Mouse (Mus musculus) liver, embryonic 11.5 days (tissue): ENCODE results near the gene Gdpd5. TPM values are rescaled to one million over a fixed set of nuclear protein-coding genes. Genes with fewer than 3 reads are reported as not detected.

Experiments
- ATAC-seq: fragments of 200-750 bp; cut with Nextera tagmentation; replicated peaks from 2 replicates; pipeline ENCODE4 v1.8.0; 2017; ENCODE audit warnings: moderate number of reproducible peaks, mild to moderate bottlenecking, moderate TSS enrichment, moderate library complexity; ENCODE audit not compliant: low FRiP score
- DNase-seq: peaks from one replicate; pipeline ENCODE4 v3.0.0-alpha.2; 2017; ENCODE audit warnings: low spot score
- H3K27ac ChIP-seq: fragments of 300-500 bp; sonication (generic); 2 replicates; pipeline ENCODE4 v1.5.1; 2014; ENCODE audit warnings: mild to moderate bottlenecking, low read depth, low read length, control low read depth
- H3K27me3 ChIP-seq: fragments of 300-500 bp; sonication (generic); replicated peaks from 2 replicates; pipeline ENCODE4 v1.6.1; 2014; ENCODE audit warnings: low read length, mixed read lengths; ENCODE audit not compliant: control insufficient read depth, insufficient read depth
- H3K36me3 ChIP-seq: fragments of 300-500 bp; sonication (generic); 2 replicates; pipeline ENCODE4 v1.6.1; 2014; ENCODE audit warnings: mild to moderate bottlenecking, low read length, moderate library complexity, mixed read lengths; ENCODE audit not compliant: control insufficient read depth, insufficient read depth
- H3K4me1 ChIP-seq: fragments of 300-500 bp; sonication (generic); replicated peaks from 2 replicates; pipeline ENCODE4 v1.6.1; 2014; ENCODE audit warnings: low read length, mixed read lengths; ENCODE audit not compliant: control insufficient read depth, insufficient read depth
- H3K4me2 ChIP-seq: fragments of 300-500 bp; sonication (generic); 2 replicates; pipeline ENCODE4 v1.6.1; 2014; ENCODE audit warnings: mild to moderate bottlenecking, control low read depth, moderate library complexity
- H3K4me3 ChIP-seq: fragments of 300-500 bp; sonication (generic); 2 replicates; pipeline ENCODE4 v1.5.1; 2014; ENCODE audit warnings: low read depth, low read length, control low read depth
- H3K9ac ChIP-seq: fragments of 300-500 bp; sonication (generic); 2 replicates; pipeline ENCODE4 v1.6.1; 2014; ENCODE audit warnings: low read depth, low read length, control low read depth
- H3K9me3 ChIP-seq: fragments of 300-500 bp; sonication (generic); 2 replicates; pipeline ENCODE4 v1.6.1; 2016; ENCODE audit warnings: low read length, inconsistent platforms, mixed read lengths; ENCODE audit not compliant: control insufficient read depth
- WGBS: fragments of 180-500 bp; shearing (Covaris S2); extraction: QIAGEN DNeasy Blood & Tissue Kit; methylation state at CpG from one replicate; pipeline ENCODE4 v1.1.7; 2014; 5-methylcytosine and 5-hydroxymethylcytosine counted together
- polyA plus RNA-seq: library from polyadenylated mRNA; unstranded; fragments of >200 nt; fragmentation: Nextera tagmentation; extraction: Ambion mirVana; gene quantifications from 2 replicates; pipeline ENCODE4 v1.2.1, GENCODE M21; 2014

The Gdpd5 gene
- polyA plus RNA-seq, 1 experiment from 2014 or later: 5.7 TPM

DNA sequence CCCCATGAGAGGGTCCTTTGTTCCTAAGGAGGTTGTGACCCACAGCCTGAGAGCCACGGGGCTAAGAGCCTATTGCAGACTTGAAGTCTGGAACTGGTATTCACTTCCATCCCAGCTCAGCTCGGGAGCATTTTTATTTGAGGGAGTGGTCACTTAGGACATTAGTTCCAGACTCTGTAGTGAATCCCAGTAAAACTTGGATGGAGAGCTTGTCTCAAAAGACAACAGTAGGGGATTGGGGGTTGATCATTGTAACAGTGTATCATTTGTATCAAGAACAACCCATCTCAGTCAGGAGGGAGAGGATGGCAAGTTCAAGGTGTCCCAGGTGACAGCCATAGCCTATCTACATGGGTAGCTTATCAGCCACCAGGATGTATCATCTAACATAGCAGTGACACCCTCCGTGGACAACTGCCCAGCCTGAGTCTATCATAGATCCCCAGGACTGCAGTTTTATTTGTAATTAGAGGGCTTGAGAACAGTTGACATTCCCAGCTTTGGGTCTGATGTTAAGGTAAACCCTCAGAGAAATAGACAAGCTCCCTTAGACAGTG is 95.4 kb downstream of the Gdpd5 start:
- H3K27ac ChIP-seq: peak overlapping the region; percentile 28; the same call in 1 of the 2 replicates
- no peaks in the 10 kb centered on the region for H3K27me3 ChIP-seq
- no peaks in the 10 kb centered on the region for H3K9me3 ChIP-seq
- WGBS: 41% methylated on average over 3 of the region's 3 CpGs
- H3K4me3 ChIP-seq: no peak overlapping the region
- no peak overlapping the region; the same call in 1 of the 2 replicates for H3K9ac ChIP-seq
- H3K4me2 ChIP-seq: no peak overlapping the region
- peaks cover 58% of the 10 kb centered on the region for H3K36me3 ChIP-seq
- DNase-seq (no peak), ATAC-seq (no peak)
- peaks cover 52% of the 10 kb centered on the region for H3K4me1 ChIP-seq

DNA sequence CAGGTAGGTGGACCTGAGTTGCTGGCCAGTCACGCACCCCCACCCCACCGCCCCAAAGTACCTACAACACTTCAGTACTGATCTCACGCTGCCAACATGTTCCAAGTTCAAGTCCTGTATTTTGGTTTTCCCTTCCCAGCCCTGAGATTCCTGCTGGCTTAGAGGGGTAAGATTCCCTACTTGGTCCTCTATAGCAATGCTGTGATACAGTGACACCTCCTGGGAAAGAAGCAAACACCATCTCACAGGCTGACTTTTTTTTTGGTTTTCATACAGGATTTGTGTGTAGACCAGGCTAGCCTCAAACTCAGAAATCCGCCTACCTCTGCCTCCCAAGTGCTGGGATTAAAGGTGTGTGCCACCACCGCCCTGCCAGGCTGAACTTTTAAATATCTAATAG is 96.0 kb downstream of the Gdpd5 start:
- Histone ChIP-seq H3K36me3 (peaks cover 64% of the 10 kb centered on the region), H3K9ac (no peak overlapping the region), H3K27me3 (no peaks in the 10 kb centered on the region), H3K27ac (peak overlapping the region; percentile 28; the same call in 1 of the 2 replicates), H3K4me2 (no peak overlapping the region), H3K4me3 (no peak overlapping the region), H3K4me1 (peaks cover 58% of the 10 kb centered on the region), H3K9me3 (no peaks in the 10 kb centered on the region)
- DNase-seq (no peak), ATAC-seq (no peak)
- WGBS: 89% methylated on average over 5 of the region's 5 CpGs

DNA sequence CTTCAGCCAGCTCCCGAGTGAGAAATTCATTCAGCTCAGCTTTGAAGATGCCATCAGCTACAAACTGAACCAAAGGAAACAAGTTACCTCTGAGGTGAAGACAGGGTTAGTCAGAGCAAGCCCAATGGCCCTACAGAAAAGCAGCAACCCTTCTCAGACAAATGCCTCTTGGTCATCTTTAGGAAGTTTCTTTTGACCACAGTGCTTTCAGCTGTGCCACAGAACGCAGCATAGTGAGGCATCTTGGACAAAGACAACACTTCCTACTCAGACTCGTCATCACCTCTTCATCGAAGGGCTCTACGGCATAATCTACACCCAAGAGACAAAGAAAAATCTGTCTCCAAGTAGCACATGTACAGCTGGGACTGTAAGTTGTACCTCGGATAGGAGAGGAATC is 101.4 kb downstream of the Gdpd5 start:
- 1% methylated on average over 6 of the region's 6 CpGs for WGBS
- ATAC-seq (no peak), DNase-seq (no peak)
- Histone ChIP-seq H3K4me2 (peak overlapping the region; percentile 98), H3K4me3 (peak overlapping the region; percentile 86), H3K9me3 (no peaks in the 10 kb centered on the region), H3K36me3 (peaks cover 47% of the 10 kb centered on the region), H3K9ac (peak overlapping the region; percentile 99), H3K27me3 (no peaks in the 10 kb centered on the region), H3K4me1 (peaks cover 36% of the 10 kb centered on the region), H3K27ac (peak overlapping the region; percentile 88)

DNA sequence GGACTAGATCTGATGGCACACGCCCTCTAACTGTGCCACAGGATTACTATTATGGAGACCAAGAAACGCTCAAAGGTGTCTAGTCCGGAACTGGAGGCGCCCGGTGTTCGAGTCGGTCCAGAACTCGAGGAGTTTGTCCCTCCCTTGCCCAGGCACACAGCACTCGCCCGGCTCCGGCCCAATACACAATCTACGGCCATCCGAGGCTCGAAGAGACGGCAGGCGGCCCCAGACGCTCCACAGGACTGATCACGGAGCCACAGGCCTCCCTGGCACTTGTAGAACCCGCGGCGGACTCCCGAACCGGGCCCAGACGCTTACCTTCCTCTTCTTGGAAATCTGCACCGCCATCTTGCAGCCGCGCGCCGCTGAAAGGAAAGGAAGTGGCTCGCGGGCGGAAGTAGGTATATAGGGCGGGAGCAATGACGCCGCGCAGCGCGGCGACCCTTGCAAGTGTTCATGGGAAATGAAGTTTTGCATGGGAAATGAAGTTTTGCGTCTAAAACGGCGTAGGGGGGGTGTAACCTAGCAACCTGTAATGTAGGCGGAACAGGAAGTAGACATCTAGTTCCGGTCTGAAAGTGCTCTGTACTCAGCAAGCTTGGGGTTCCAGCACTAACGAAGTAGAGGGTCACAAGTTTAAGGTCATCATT is 102.2 kb downstream of the Gdpd5 start, which contains the start of gene Rps3:
Rps3 (minus strand) TSS at position 468 of the 653 bp plus-strand sequence.
- Histone ChIP-seq H3K4me2 (peak within 1 kb of the TSS; percentile 98), H3K4me1 (peaks cover 36% of the 10 kb centered on the region), H3K36me3 (peaks cover 40% of the 10 kb centered on the region), H3K9me3 (no peaks in the 10 kb centered on the region), H3K4me3 (peak within 1 kb of the TSS; percentile 86), H3K27me3 (no peaks in the 10 kb centered on the region), H3K27ac (peak within 1 kb of the TSS; percentile 88), H3K9ac (peak within 1 kb of the TSS; percentile 99)
- WGBS: under 1% methylated on average over 45 of the region's 45 CpGs
- DNase-seq (peak; percentile 96), ATAC-seq (peak; percentile 95)

DNA sequence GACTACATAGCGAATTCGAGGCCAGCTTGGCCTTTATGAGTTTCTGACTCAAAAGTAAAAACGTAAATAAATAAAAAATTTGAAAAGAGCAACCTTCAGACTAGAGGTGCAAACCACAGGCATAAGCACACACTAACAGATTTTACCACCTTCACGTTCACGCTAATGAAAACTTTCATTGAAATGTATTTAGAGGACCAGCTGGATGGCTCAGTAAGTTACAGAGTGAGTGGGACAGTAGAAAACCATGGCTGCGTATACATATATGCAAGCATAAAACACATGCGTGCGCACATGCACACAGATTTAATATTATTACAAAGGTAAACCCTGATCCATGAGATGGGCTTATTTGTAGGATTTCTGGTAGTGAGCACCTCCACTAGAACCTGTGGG is 102.7 kb downstream of the Gdpd5 start:
- H3K4me3 ChIP-seq: peak overlapping the region; percentile 86
- 45% methylated on average over 8 of the region's 8 CpGs for WGBS
- no peaks in the 10 kb centered on the region for H3K9me3 ChIP-seq
- H3K4me1 ChIP-seq: peaks cover 36% of the 10 kb centered on the region
- 0 out of 2 replicates have a peak, but pooled peaks have one; percentile 1 for ATAC-seq
- no peak overlapping the region; the same call in 1 of the 2 replicates for H3K27ac ChIP-seq
- H3K27me3 ChIP-seq: no peaks in the 10 kb centered on the region
- peak overlapping the region; percentile 61 for H3K4me2 ChIP-seq
- no peak overlapping the region; the same call in 1 of the 2 replicates for H3K9ac ChIP-seq
- H3K36me3 ChIP-seq: peaks cover 38% of the 10 kb centered on the region
- DNase-seq: no peak

DNA sequence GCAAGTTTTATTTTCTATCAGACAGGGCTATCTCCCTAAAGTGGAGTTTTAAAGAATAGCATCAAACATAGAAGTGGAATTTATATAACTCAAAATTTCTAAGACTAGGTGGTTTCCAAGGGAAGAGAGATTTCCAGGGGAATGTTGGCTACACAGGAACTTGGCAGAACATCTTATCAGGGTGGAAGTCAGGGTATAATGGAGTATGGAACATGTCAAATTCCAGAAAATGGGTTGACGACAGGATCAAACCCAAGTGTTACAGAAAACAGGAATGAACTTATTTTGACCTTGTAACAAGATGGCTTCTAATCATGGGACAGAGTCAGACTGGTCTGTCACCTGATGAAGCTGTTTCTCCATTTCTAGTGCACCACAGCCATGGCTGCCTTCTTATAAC is 103.5 kb downstream of the Gdpd5 start:
- H3K9me3 ChIP-seq: no peaks in the 10 kb centered on the region
- DNase-seq: no peak
- ATAC-seq: no peak
- no peak overlapping the region for H3K9ac ChIP-seq
- H3K4me1 ChIP-seq: peaks cover 31% of the 10 kb centered on the region
- no peak overlapping the region for H3K27ac ChIP-seq
- H3K4me2 ChIP-seq: no peak overlapping the region
- H3K36me3 ChIP-seq: peaks cover 30% of the 10 kb centered on the region
- no peaks in the 10 kb centered on the region for H3K27me3 ChIP-seq
- WGBS: 83% methylated on average over 1 of the region's 1 CpGs
- H3K4me3 ChIP-seq: no peak overlapping the region

DNA sequence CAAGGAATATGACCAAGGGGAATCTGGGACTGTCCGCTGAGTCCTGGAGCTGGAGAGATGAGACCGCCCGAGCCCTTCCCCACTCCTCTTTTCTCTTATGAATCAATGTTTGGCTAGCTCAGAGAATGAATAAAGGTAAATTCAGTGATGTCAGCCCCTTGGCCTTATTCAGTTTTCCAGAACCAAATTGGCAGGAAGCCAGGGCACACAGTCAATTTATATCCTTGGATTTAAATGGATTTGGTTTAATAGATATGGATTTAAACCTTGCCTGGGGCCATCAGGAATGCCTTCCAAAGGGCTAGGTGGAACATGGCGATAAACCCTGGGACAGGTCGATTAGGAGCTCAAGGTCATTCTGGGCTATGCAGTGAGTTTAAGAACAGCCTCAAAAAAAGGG is 108.5 kb downstream of the Gdpd5 start:
- Histone ChIP-seq H3K27me3 (no peaks in the 10 kb centered on the region), H3K4me3 (no peak overlapping the region), H3K4me1 (no peaks in the 10 kb centered on the region), H3K4me2 (no peak overlapping the region), H3K9me3 (no peaks in the 10 kb centered on the region), H3K9ac (no peak overlapping the region), H3K27ac (no peak overlapping the region), H3K36me3 (no peaks in the 10 kb centered on the region)
- no peak for ATAC-seq
- 79% methylated on average over 5 of the region's 5 CpGs for WGBS
- no peak for DNase-seq

DNA sequence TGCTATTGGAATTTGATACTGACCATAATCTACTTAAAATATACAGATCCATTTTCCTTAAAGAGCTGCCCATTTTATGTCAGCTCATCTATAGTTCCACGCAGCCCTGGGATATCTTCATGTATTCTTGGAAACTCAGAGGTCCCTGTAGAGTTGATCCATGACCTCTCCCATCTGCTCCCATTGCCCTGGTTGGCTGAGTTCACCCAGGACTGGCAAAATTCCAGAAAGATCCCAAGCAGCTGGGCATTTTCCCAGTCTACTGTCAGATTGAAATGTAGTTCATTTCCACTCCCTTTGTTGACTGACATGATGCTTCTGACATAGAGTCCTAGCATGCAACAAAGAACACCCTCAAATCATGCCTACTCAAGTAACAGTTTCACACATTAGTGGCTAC is 117.9 kb downstream of the Gdpd5 start:
- ATAC-seq (no peak), DNase-seq (no peak)
- Histone ChIP-seq H3K4me1 (peaks cover 7% of the 10 kb centered on the region), H3K9me3 (no peaks in the 10 kb centered on the region), H3K27me3 (no peaks in the 10 kb centered on the region), H3K4me3 (no peak overlapping the region), H3K9ac (no peak overlapping the region), H3K36me3 (no peaks in the 10 kb centered on the region), H3K27ac (no peak overlapping the region), H3K4me2 (no peak overlapping the region)
- WGBS: 63% methylated on average over 1 of the region's 1 CpGs

DNA sequence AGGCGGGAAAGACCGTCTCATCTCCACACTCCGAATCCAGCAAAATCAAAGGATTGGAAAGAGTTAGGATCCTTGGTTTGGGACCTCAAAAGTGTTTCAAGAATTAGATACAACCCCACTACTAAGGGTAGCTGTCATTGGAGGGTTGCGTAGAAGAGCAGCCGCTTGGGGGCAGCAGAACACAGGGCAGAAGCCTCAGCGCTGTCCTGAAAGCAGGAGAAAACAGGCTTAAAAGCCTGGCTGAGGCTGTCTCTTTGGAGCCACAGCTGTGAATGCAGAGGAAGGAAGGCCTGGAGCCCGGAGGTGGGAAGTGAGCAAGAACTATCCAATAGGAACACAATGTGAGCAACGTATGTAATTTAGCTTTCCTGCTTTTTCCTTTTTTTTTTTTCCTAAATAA is 119.0 kb downstream of the Gdpd5 start:
- Histone ChIP-seq H3K9ac (no peak overlapping the region), H3K4me3 (no peak overlapping the region), H3K27ac (peak overlapping the region; percentile 54; the same call in 1 of the 2 replicates), H3K36me3 (no peaks in the 10 kb centered on the region), H3K9me3 (no peaks in the 10 kb centered on the region), H3K27me3 (no peaks in the 10 kb centered on the region), H3K4me2 (no peak overlapping the region), H3K4me1 (peaks cover 7% of the 10 kb centered on the region)
- 2% methylated on average over 8 of the region's 8 CpGs for WGBS
- DNase-seq: peak; percentile 75
- ATAC-seq: peak; percentile 79
